Mouse (Mus musculus) heart, embryonic 10.5 days (tissue): ENCODE measurements around the gene Gm29797. TPM values are rescaled to one million over a fixed set of nuclear protein-coding genes. Genes with fewer than 3 reads are reported as not detected.

Experiments
- DNase-seq: peaks from one replicate; pipeline ENCODE4 v3.0.0-alpha.2; 2017; ENCODE audit warnings: low spot score
- H3K27ac ChIP-seq: fragments of 300-500 bp; sonication (generic); 2 replicates; pipeline ENCODE4 v1.5.1; 2016; ENCODE audit warnings: mild to moderate bottlenecking
- H3K27me3 ChIP-seq: fragments of 300-500 bp; sonication (generic); 2 replicates; pipeline ENCODE4 v1.6.1; 2016; ENCODE audit warnings: mild to moderate bottlenecking; ENCODE audit not compliant: poor library complexity, insufficient read depth, severe bottlenecking
- H3K36me3 ChIP-seq: fragments of 300-500 bp; sonication (generic); 2 replicates; pipeline ENCODE4 v1.6.1; 2016; ENCODE audit warnings: mild to moderate bottlenecking, moderate library complexity
- H3K4me1 ChIP-seq: fragments of 300-500 bp; sonication (generic); 2 replicates; pipeline ENCODE4 v1.6.1; 2016; ENCODE audit warnings: mild to moderate bottlenecking
- H3K4me3 ChIP-seq: fragments of 300-500 bp; sonication (generic); 2 replicates; pipeline ENCODE4 v1.5.1; 2016; ENCODE audit warnings: mild to moderate bottlenecking, moderate library complexity
- H3K9me3 ChIP-seq: fragments of 300-500 bp; sonication (generic); 2 replicates; pipeline ENCODE4 v1.6.1; 2016; ENCODE audit warnings: mild to moderate bottlenecking, moderate library complexity
- WGBS: fragments of 180-500 bp; shearing (Covaris S2); methylation state at CpG from one replicate; pipeline ENCODE4 v1.1.7; 2016; 5-methylcytosine and 5-hydroxymethylcytosine counted together
- polyA plus RNA-seq: library from polyadenylated mRNA; unstranded; fragments of >200 nt; fragmentation: Nextera tagmentation; extraction: Ambion mirVana; gene quantifications from 2 replicates; pipeline ENCODE4 v1.2.1, GENCODE M21; 2016

The Gm29797 gene
- polyA plus RNA-seq, 1 experiment from 2014 or later: 0.24 TPM

DNA sequence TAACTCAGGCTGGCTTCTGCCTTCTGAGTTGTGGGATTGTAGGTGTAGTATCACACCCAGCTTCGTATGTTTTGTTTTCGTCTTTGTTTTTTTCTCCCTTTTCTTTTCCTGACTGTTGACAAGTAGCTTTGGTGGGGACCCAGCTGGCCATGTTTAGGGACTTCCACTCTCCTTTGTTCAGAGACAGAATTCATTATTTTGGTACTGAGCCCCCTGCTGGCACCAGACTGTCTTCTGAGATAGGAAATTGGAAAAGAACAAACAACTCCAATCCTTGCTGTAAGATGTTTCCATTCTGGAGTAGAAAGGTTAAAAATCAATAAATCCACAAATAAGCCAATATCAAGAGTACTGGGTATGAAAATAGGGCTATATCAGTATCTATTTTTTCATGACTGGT lies 19.6 kb downstream of the Gm29797 start:
- H3K36me3 ChIP-seq: no peaks in the 10 kb centered on the region
- H3K27ac ChIP-seq: 0 out of 2 replicates have a peak overlapping the region, but pooled peaks have one; percentile 19
- H3K4me1 ChIP-seq: peaks cover 45% of the 10 kb centered on the region
- no peak overlapping the region for H3K4me3 ChIP-seq
- DNase-seq: no peak
- H3K27me3 ChIP-seq: peaks cover 39% of the 10 kb centered on the region
- no peaks in the 10 kb centered on the region for H3K9me3 ChIP-seq
- WGBS: 41% methylated on average over 2 of the region's 2 CpGs

DNA sequence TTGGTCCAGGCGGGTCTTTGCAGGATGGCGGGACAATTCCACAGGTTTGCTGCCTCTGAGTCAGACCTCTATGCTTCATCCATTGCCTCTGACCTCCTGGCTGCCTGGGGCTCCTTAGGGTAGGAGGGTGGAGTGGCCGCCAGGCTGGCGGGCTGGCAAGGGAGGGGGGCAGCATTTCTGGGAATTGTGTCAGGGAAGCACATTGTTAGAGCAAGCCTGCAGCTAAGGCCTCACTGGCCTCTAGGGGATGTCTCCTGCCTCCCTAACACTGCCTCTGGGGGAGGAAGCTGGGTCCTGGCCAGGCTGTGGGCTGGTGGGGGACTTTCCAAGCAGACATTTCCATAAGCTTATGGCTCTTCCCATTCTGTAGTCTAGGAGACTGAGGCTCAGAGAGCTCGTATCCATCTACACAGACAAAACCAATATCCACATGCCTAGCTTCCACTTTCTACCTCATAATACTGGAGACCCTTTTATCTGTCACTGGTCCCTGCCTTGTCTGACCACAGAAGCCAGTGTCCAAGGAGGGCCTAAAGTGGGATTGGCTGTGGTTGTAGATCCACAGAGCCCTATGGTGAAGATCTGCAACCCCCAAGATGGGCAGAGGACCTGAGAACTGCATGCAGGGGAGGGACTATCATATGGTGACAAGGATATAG lies 20.4 kb downstream of the Gm29797 start:
- Histone ChIP-seq H3K9me3 (no peaks in the 10 kb centered on the region), H3K27me3 (peaks cover 31% of the 10 kb centered on the region), H3K36me3 (no peaks in the 10 kb centered on the region), H3K4me3 (no peak overlapping the region), H3K4me1 (peaks cover 42% of the 10 kb centered on the region), H3K27ac (0 out of 2 replicates have a peak overlapping the region, but pooled peaks have one; percentile 19)
- no peak for DNase-seq
- WGBS: 49% methylated on average over 5 of the region's 5 CpGs

- Histone ChIP-seq H3K27me3 (peaks cover 26% of the 10 kb centered on the region), H3K27ac (no peak overlapping the region), H3K4me1 (peaks cover 42% of the 10 kb centered on the region), H3K36me3 (no peaks in the 10 kb centered on the region), H3K9me3 (no peaks in the 10 kb centered on the region), H3K4me3 (no peak overlapping the region)
- WGBS: 46% methylated on average over 3 of the region's 3 CpGs
- DNase-seq: no peak
These were observed 20.9 kb downstream of the Gm29797 start for GRCm38 (mm10) chr2:181677755-181678098.

DNA sequence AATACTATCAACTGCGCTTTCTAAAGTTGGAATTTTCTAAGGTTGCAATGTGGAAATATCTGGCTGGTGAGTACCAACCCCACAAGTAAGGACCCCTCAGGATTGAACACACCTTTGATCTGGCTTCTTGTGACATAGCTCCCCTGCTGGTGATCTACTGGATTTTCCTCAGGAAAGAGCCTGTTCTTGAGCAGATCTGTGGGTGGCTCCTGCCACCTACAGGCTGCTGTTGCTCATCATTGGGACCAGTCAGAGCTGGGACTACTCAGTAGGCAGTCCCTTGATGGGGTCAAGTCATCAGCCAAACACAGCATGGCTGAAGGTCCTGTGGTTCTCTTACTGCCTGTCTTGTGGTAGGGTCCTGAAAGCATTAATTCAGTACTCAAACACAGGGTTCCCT lies 21.9 kb downstream of the Gm29797 start:
- H3K4me3 ChIP-seq: no peak overlapping the region
- DNase-seq: peak; percentile 94
- H3K27me3 ChIP-seq: peaks cover 23% of the 10 kb centered on the region
- H3K9me3 ChIP-seq: no peaks in the 10 kb centered on the region
- H3K36me3 ChIP-seq: no peaks in the 10 kb centered on the region
- H3K27ac ChIP-seq: no peak overlapping the region
- 50% methylated on average over 1 of the region's 1 CpGs for WGBS
- H3K4me1 ChIP-seq: peaks cover 34% of the 10 kb centered on the region

DNA sequence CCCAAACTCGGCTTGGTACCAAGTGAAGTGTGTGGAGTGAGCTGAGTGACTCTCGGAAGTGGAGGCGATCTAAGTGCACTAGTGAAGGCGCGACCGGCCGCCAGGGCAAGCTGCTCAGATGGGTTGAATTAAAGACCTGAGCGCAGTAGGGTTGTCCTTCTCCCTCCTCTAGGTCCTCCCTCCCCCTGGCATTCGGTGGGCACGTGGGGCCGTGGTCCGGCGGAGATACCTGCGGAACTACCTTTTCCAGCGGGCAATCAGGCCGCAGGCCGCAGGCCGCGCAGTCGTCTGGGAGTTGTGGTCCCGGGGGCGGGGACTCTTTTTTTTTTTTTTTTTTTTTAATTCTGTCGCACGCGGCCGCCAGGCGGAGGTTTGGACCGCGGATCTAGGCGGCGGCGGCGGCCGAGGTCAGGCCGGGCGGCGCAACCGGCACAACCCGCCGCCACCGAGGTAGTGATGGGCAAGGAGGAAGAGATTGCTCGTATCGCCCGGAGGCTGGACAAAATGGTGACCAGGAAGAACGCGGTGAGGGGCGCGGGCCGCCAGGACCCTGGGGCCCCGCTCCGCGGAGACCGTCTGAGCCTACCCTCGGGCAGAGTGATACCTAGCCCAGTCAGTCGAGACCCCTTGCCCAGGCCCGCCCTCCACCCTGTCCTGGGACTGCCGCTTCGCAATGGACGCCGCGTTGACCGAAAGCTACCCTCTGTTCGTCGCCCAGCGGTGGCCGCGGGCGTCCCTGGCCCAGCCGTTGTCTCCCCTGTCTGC lies 23.3 kb downstream of the Gm29797 start, which contains the start of gene Tcea2:
TSS of gene Tcea2 (plus strand) at position 360 of the 765 bp plus-strand sequence.
- no peaks in the 10 kb centered on the region for H3K9me3 ChIP-seq
- H3K27ac ChIP-seq: peak within 1 kb of the TSS; percentile 91
- WGBS: under 1% methylated on average over 69 of the region's 69 CpGs
- H3K4me1 ChIP-seq: peaks cover 29% of the 10 kb centered on the region
- H3K27me3 ChIP-seq: peaks cover 11% of the 10 kb centered on the region; the same call in 1 of the 2 replicates
- H3K36me3 ChIP-seq: no peaks in the 10 kb centered on the region
- DNase-seq: peak; percentile 88
- H3K4me3 ChIP-seq: peak within 1 kb of the TSS; percentile 78

DNA sequence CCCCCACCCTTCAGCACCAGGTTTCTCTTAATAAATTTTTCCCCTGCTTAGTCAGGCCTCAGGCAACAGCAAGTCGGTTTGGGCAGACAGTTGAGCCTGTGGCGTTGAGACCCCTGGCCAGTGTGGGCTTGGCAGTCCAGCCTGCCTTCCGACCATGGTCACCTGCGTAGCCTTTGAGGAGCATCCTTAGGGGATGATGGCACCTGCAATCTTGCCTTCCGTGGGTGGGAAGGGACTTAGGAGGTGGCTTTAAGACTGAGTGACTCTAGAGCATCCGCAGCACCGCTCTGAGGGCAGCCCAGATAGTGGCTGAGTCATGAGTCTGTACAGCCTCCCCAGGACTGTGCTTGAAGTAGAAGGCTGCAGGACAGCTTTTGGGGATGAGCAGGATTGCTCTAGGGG lies 23.9 kb downstream of the Gm29797 start:
- Histone ChIP-seq H3K4me3 (peak overlapping the region; percentile 78), H3K9me3 (no peaks in the 10 kb centered on the region), H3K36me3 (no peaks in the 10 kb centered on the region), H3K4me1 (peaks cover 23% of the 10 kb centered on the region), H3K27me3 (peaks cover 11% of the 10 kb centered on the region; the same call in 1 of the 2 replicates), H3K27ac (peak overlapping the region; percentile 91)
- WGBS: 15% methylated on average over 7 of the region's 7 CpGs
- DNase-seq: peak; percentile 74

DNA sequence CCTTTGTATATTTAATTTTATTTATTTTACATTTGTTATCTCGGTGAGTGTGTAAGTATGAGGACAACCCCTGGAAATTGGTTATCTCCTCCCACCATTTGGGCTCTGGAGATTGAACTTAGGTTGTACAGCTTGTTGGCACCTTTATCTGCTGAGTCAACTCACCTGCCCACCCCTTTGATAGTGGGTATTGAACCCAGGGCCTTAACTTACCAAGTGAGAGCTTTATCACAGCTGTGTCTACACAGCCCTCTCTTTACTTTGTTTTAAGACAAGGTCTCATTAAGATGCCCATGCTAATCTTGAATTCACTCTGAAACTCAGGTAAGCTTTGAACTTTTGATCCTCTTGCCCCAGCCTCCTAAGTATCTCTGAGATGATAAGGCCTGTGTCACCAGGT lies 25.1 kb downstream of the Gm29797 start:
- DNase-seq: no peak

GRCm38 (mm10) chr2:181683381-181683780 lies 26.5 kb downstream of the Gm29797 start:
- Histone ChIP-seq H3K27me3 (0 out of 2 replicates have a peak, but pooled peaks cover 8% of the 10 kb centered on the region), H3K9me3 (no peaks in the 10 kb centered on the region), H3K27ac (no peak overlapping the region), H3K36me3 (peaks cover 27% of the 10 kb centered on the region), H3K4me3 (no peak overlapping the region), H3K4me1 (peaks cover 13% of the 10 kb centered on the region)
- no peak for DNase-seq
- 64% methylated on average over 4 of the region's 4 CpGs for WGBS

More for the DNA sequence above, 25.1 kb downstream of the Gm29797 start:
- 74% methylated on average over 1 of the region's 1 CpGs for WGBS
- Histone ChIP-seq H3K4me3 (no peak overlapping the region), H3K9me3 (no peaks in the 10 kb centered on the region), H3K27me3 (peaks cover 9% of the 10 kb centered on the region; the same call in 1 of the 2 replicates), H3K36me3 (peaks cover 13% of the 10 kb centered on the region), H3K4me1 (peaks cover 16% of the 10 kb centered on the region), H3K27ac (no peak overlapping the region)

DNA sequence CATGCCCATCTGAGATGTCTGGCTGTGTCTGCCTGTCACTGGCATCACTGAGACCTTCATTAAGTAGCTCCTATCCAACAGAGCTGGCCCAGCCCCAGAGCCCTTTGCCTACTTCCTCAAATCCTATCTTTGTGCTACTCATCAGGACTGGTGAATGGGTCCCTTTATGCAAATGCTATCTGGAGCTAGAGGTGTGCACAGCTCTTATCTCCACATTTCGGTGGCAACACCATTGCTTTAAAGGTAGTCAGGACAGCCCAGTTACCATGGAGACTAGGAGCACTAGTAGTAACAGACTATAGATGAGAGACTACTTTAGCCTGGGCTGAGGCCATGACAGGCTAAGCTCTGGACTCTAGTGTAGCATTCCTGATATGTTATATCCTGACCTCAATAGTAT lies 27.9 kb downstream of the Gm29797 start:
- H3K27me3 ChIP-seq: 0 out of 2 replicates have a peak, but pooled peaks cover 8% of the 10 kb centered on the region
- WGBS: 52% methylated on average over 1 of the region's 1 CpGs
- H3K27ac ChIP-seq: no peak overlapping the region
- H3K36me3 ChIP-seq: peaks cover 39% of the 10 kb centered on the region
- H3K4me1 ChIP-seq: peaks cover 14% of the 10 kb centered on the region
- no peak for DNase-seq
- no peaks in the 10 kb centered on the region for H3K9me3 ChIP-seq
- H3K4me3 ChIP-seq: no peak overlapping the region

GRCm38 (mm10) chr2:181685686-181686085 lies 28.9 kb downstream of the Gm29797 start:
- no peak overlapping the region for H3K27ac ChIP-seq
- no peak overlapping the region for H3K4me3 ChIP-seq
- 0 out of 2 replicates have a peak, but pooled peaks cover 8% of the 10 kb centered on the region for H3K27me3 ChIP-seq
- peak; percentile 73 for DNase-seq
- peaks cover 44% of the 10 kb centered on the region for H3K36me3 ChIP-seq
- H3K9me3 ChIP-seq: no peaks in the 10 kb centered on the region
- peaks cover 13% of the 10 kb centered on the region for H3K4me1 ChIP-seq
- 87% methylated on average over 4 of the region's 4 CpGs for WGBS

DNA sequence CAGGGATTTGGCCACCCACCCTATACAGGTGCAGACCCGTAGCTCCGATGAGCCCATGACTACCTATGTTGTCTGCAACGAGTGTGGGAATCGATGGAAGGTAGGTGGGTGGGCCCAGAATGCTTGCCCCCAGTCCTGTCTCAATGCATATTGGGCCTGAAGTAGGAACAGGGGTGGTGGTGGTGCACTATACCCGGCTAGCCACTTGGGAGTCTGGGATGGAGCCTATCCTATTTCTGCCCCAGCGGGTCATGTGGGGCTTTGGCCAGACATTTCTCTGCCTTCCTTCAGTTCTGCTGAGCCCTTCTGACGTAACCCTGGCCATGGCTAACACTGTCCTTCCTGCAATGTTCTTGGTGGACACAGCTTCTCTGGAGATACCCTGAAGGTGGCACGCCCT lies 30.8 kb downstream of the Gm29797 start:
- Histone ChIP-seq H3K36me3 (peaks cover 48% of the 10 kb centered on the region), H3K9me3 (no peaks in the 10 kb centered on the region), H3K27me3 (0 out of 2 replicates have a peak, but pooled peaks cover 8% of the 10 kb centered on the region), H3K27ac (no peak overlapping the region), H3K4me1 (peaks cover 21% of the 10 kb centered on the region), H3K4me3 (no peak overlapping the region)
- WGBS: 92% methylated on average over 8 of the region's 8 CpGs
- DNase-seq: no peak

GRCm38 (mm10) chr2:181689466-181690160 lies 32.8 kb downstream of the Gm29797 start:
- H3K36me3 ChIP-seq: peaks cover 48% of the 10 kb centered on the region
- H3K4me1 ChIP-seq: peaks cover 35% of the 10 kb centered on the region
- no peaks in the 10 kb centered on the region for H3K9me3 ChIP-seq
- no peak overlapping the region for H3K27ac ChIP-seq
- H3K4me3 ChIP-seq: no peak overlapping the region
- WGBS: 88% methylated on average over 10 of the region's 10 CpGs
- DNase-seq: peak; percentile 51
- H3K27me3 ChIP-seq: no peaks in the 10 kb centered on the region

- H3K4me1 ChIP-seq: peaks cover 35% of the 10 kb centered on the region
- DNase-seq: no peak
- WGBS: 89% methylated on average over 6 of the region's 6 CpGs
- H3K36me3 ChIP-seq: peaks cover 44% of the 10 kb centered on the region
- H3K27me3 ChIP-seq: peaks cover 13% of the 10 kb centered on the region
- no peak overlapping the region for H3K27ac ChIP-seq
- H3K4me3 ChIP-seq: no peak overlapping the region
- H3K9me3 ChIP-seq: no peaks in the 10 kb centered on the region
These were observed 34.2 kb downstream of the Gm29797 start for GRCm38 (mm10) chr2:181691083-181691482.
